Mouse (Mus musculus) heart, postnatal 0 days (tissue): ENCODE results near the gene Magi1.

Source experiments
- CTCF ChIP-seq: IDR thresholded peaks from 2 replicates; pipeline ENCODE4 v1.5.1; 2016; ENCODE audit warnings: antibody characterized with exemption, control low read depth, low read depth
- EP300 ChIP-seq: IDR thresholded peaks from 2 replicates; pipeline ENCODE4 v1.6.1; 2016; ENCODE audit warnings: antibody characterized with exemption, low read depth

- TF ChIP-seq EP300 (no peak), CTCF (no peak)
Measured at GRCm38 (mm10) chr6:93726121-93726520, 557.6 kb downstream of the Magi1 start.
